Mouse (Mus musculus) neural tube, embryonic 11.5 days (tissue): Measurements from ENCODE around the gene Sos2. TPM values are rescaled to one million over a fixed set of nuclear protein-coding genes. Genes with fewer than 3 reads are reported as not detected.

Experiments
- ATAC-seq: fragments of 200-750 bp; cut with Nextera tagmentation; 2 replicates; pipeline ENCODE4 v1.8.0; 2017; ENCODE audit warnings: moderate number of reproducible peaks, mild to moderate bottlenecking, moderate TSS enrichment, moderate library complexity; ENCODE audit not compliant: insufficient read depth, low FRiP score, low TSS enrichment
- DNase-seq: peaks from one replicate; pipeline ENCODE4 v3.0.0-alpha.2; 2015; ENCODE audit warnings: low spot score
- H3K27ac ChIP-seq: fragments of 300-500 bp; sonication (generic); 2 replicates; pipeline ENCODE4 v1.5.1; 2014; ENCODE audit warnings: low read depth, mild to moderate bottlenecking, low read length
- H3K27me3 ChIP-seq: fragments of 300-500 bp; sonication (generic); 2 replicates; pipeline ENCODE4 v1.6.1; 2014; ENCODE audit warnings: mild to moderate bottlenecking, low read length, mixed read lengths; ENCODE audit not compliant: control insufficient read depth, insufficient read depth
- H3K36me3 ChIP-seq: fragments of 300-500 bp; sonication (generic); 2 replicates; pipeline ENCODE4 v1.6.1; 2014; ENCODE audit warnings: mild to moderate bottlenecking, low read length, moderate library complexity, mixed read lengths; ENCODE audit not compliant: control insufficient read depth, insufficient read depth
- H3K4me1 ChIP-seq: fragments of 300-500 bp; sonication (generic); 2 replicates; pipeline ENCODE4 v1.6.1; 2014; ENCODE audit warnings: low read length, mixed read lengths; ENCODE audit not compliant: control insufficient read depth, insufficient read depth
- H3K4me2 ChIP-seq: fragments of 300-500 bp; sonication (generic); 2 replicates; pipeline ENCODE4 v1.6.1; 2014; ENCODE audit warnings: low read depth, mild to moderate bottlenecking, moderate library complexity
- H3K4me3 ChIP-seq: fragments of 300-500 bp; sonication (generic); 2 replicates; pipeline ENCODE4 v1.5.1; 2014; ENCODE audit warnings: low read depth, low read length
- H3K9ac ChIP-seq: fragments of 300-500 bp; sonication (generic); 2 replicates; pipeline ENCODE4 v1.6.1; 2014; ENCODE audit warnings: mild to moderate bottlenecking, low read length
- H3K9me3 ChIP-seq: fragments of 300-500 bp; sonication (generic); 2 replicates; pipeline ENCODE4 v1.6.1; 2016; ENCODE audit warnings: low read length; ENCODE audit not compliant: control insufficient read depth
- WGBS: fragments of 180-500 bp; shearing (Covaris S2); extraction: QIAGEN DNeasy Blood & Tissue Kit; methylation state at CpG from one replicate; pipeline ENCODE4 v1.1.7; 2014; 5-methylcytosine and 5-hydroxymethylcytosine counted together
- polyA plus RNA-seq: library from polyadenylated mRNA; unstranded; fragments of >200 nt; fragmentation: Nextera tagmentation; extraction: Ambion mirVana; gene quantifications from 2 replicates; pipeline ENCODE4 v1.2.1, GENCODE M21; 2014

Gene Sos2
- polyA plus RNA-seq, 1 experiment from 2014 or later = 10.1 TPM

GRCm38 (mm10) chr12:69583270-69583629 lies 98.4 kb downstream of the Sos2 start:
- Histone ChIP-seq H3K4me3 (peak overlapping the region; percentile 79), H3K9me3 (no peaks in the 10 kb centered on the region), H3K27me3 (no peaks in the 10 kb centered on the region), H3K9ac (peak overlapping the region; percentile 92), H3K36me3 (peaks cover 8% of the 10 kb centered on the region; the same call in 1 of the 2 replicates), H3K4me1 (peaks cover 2% of the 10 kb centered on the region; the same call in 1 of the 2 replicates), H3K27ac (no peak overlapping the region), H3K4me2 (peak overlapping the region; percentile 70)
- ATAC-seq = peak; percentile 32; the same call in 1 of the 2 replicates
- WGBS = 52% methylated on average over 5 of the region's 5 CpGs
- no peak for DNase-seq

- peak; percentile 91 for DNase-seq
- Histone ChIP-seq H3K9me3 (no peaks in the 10 kb centered on the region), H3K4me3 (peak within 1 kb of the TSS; percentile 79), H3K4me1 (peaks cover 2% of the 10 kb centered on the region; the same call in 1 of the 2 replicates), H3K9ac (peak within 1 kb of the TSS; percentile 92), H3K27ac (peak within 1 kb of the TSS; percentile 64), H3K36me3 (peaks cover 8% of the 10 kb centered on the region; the same call in 1 of the 2 replicates), H3K27me3 (no peaks in the 10 kb centered on the region), H3K4me2 (peak within 1 kb of the TSS; percentile 70)
- peak; percentile 92 for ATAC-seq
- under 1% methylated on average over 56 of the region's 56 CpGs for WGBS
Observed at GRCm38 (mm10) chr12:69582613-69583269, 98.9 kb downstream of the Sos2 start, which contains the start of gene Vcpkmt. TSS of gene Vcpkmt (minus strand) at chr12:69583028.

- WGBS = 35% methylated on average over 9 of the region's 9 CpGs
- peaks cover 8% of the 10 kb centered on the region for H3K36me3 ChIP-seq
- H3K4me2 ChIP-seq = peak overlapping the region; percentile 70
- DNase-seq (no peak), ATAC-seq (no peak)
- peak overlapping the region; percentile 79 for H3K4me3 ChIP-seq
- H3K27me3 ChIP-seq = no peaks in the 10 kb centered on the region
- H3K9me3 ChIP-seq = no peaks in the 10 kb centered on the region
- H3K4me1 ChIP-seq = peaks cover 2% of the 10 kb centered on the region; the same call in 1 of the 2 replicates
- peak overlapping the region; percentile 92 for H3K9ac ChIP-seq
- H3K27ac ChIP-seq = no peak overlapping the region
Observed at GRCm38 (mm10) chr12:69582216-69582612, 99.4 kb downstream of the Sos2 start.

GRCm38 (mm10) chr12:69579623-69580022 lies 102.0 kb downstream of the Sos2 start:
- Histone ChIP-seq H3K36me3 (no peaks in the 10 kb centered on the region; the same call in none of the 2 replicates), H3K27me3 (no peaks in the 10 kb centered on the region), H3K4me3 (no peak overlapping the region), H3K9me3 (no peaks in the 10 kb centered on the region), H3K4me2 (no peak overlapping the region), H3K4me1 (peaks cover 2% of the 10 kb centered on the region; the same call in 1 of the 2 replicates), H3K27ac (no peak overlapping the region), H3K9ac (no peak overlapping the region)
- ATAC-seq (no peak), DNase-seq (no peak)
- WGBS = 87% methylated on average over 5 of the region's 5 CpGs

- ATAC-seq = no peak
- no peaks in the 10 kb centered on the region for H3K9me3 ChIP-seq
- no peaks in the 10 kb centered on the region for H3K27me3 ChIP-seq
- no peak overlapping the region for H3K27ac ChIP-seq
- no peak for DNase-seq
- no peak overlapping the region for H3K4me2 ChIP-seq
- H3K4me3 ChIP-seq = no peak overlapping the region
- WGBS = 90% methylated on average over 9 of the region's 9 CpGs
- no peaks in the 10 kb centered on the region for H3K4me1 ChIP-seq
- H3K36me3 ChIP-seq = no peaks in the 10 kb centered on the region; the same call in none of the 2 replicates
- no peak overlapping the region for H3K9ac ChIP-seq
Observed at GRCm38 (mm10) chr12:69576120-69576627, 105.5 kb downstream of the Sos2 start.

GRCm38 (mm10) chr12:69573916-69574881 lies 107.5 kb downstream of the Sos2 start:
- Histone ChIP-seq H3K4me2 (no peak overlapping the region), H3K9me3 (no peaks in the 10 kb centered on the region), H3K27ac (no peak overlapping the region), H3K4me1 (no peaks in the 10 kb centered on the region), H3K4me3 (no peak overlapping the region), H3K36me3 (no peaks in the 10 kb centered on the region; the same call in none of the 2 replicates), H3K9ac (no peak overlapping the region), H3K27me3 (no peaks in the 10 kb centered on the region)
- WGBS = 34% methylated on average over 17 of the region's 17 CpGs
- ATAC-seq (peak; percentile 61), DNase-seq (peak; percentile 70)

GRCm38 (mm10) chr12:69573271-69573670 lies 108.4 kb downstream of the Sos2 start:
- ATAC-seq (no peak), DNase-seq (no peak)
- Histone ChIP-seq H3K9me3 (no peaks in the 10 kb centered on the region), H3K27ac (no peak overlapping the region), H3K4me3 (no peak overlapping the region), H3K9ac (no peak overlapping the region), H3K36me3 (no peaks in the 10 kb centered on the region; the same call in none of the 2 replicates), H3K4me1 (no peaks in the 10 kb centered on the region), H3K4me2 (no peak overlapping the region), H3K27me3 (no peaks in the 10 kb centered on the region)
- 92% methylated on average over 8 of the region's 8 CpGs for WGBS

- 95% methylated on average over 3 of the region's 3 CpGs for WGBS
- DNase-seq = no peak
- Histone ChIP-seq H3K27ac (no peak overlapping the region), H3K4me2 (no peak overlapping the region), H3K9me3 (no peaks in the 10 kb centered on the region), H3K36me3 (no peaks in the 10 kb centered on the region), H3K4me3 (no peak overlapping the region), H3K9ac (no peak overlapping the region), H3K27me3 (no peaks in the 10 kb centered on the region), H3K4me1 (no peaks in the 10 kb centered on the region)
- ATAC-seq = no peak
Observed at GRCm38 (mm10) chr12:69569926-69570325, 111.7 kb downstream of the Sos2 start.
